Mouse (Mus musculus): ENCODE measurements around the gene Fam240a. TPM values are rescaled to one million over a fixed set of nuclear protein-coding genes. Genes with fewer than 3 reads are reported as not detected.

Fam240a gene
- polyA plus RNA-seq, 1 experiment from 2014 or later = not detected

GRCm38 (mm10) chr9:110933850-110934437 is 17.3 kb upstream of the Fam240a start:
- WGBS = 85% methylated on average over 12 of the region's 12 CpGs
- no peak overlapping the region for H3K27ac ChIP-seq
- no peaks in the 10 kb centered on the region for H3K4me1 ChIP-seq
- no peaks in the 10 kb centered on the region for H3K27me3 ChIP-seq (ENCODE audit: low read depth, poor library complexity, severe bottlenecking)
- H3K36me3 ChIP-seq = no peaks in the 10 kb centered on the region
- no peak for DNase-seq (ENCODE audit: low spot score)
- no peak overlapping the region for H3K4me3 ChIP-seq
- H3K9me3 ChIP-seq (replicated peaks) = no peaks in the 10 kb centered on the region

GRCm38 (mm10) chr9:110931573-110931972 is 14.9 kb upstream of the Fam240a start:
- DNase-seq (ENCODE audit: low spot score) = no peak
- no peak overlapping the region for H3K27ac ChIP-seq
- H3K36me3 ChIP-seq = no peaks in the 10 kb centered on the region
- no peaks in the 10 kb centered on the region for H3K9me3 ChIP-seq (replicated peaks)
- no peaks in the 10 kb centered on the region for H3K27me3 ChIP-seq (ENCODE audit: low read depth, poor library complexity, severe bottlenecking)
- whole genome bisulfite sequencing = 76% methylated on average over 6 of the region's 6 CpGs
- H3K4me1 ChIP-seq = no peaks in the 10 kb centered on the region
- no peak overlapping the region for H3K4me3 ChIP-seq

GRCm38 (mm10) chr9:110922759-110923158 is 6.1 kb upstream of the Fam240a start:
- 18% methylated on average over 7 of the region's 7 CpGs for WGBS
- DNase-seq (ENCODE audit: low spot score) = peak; percentile 86
- H3K27me3 ChIP-seq (ENCODE audit: low read depth, poor library complexity, severe bottlenecking) = no peaks in the 10 kb centered on the region

GRCm38 (mm10) chr9:110920665-110921419 is 4.2 kb upstream of the Fam240a start:
- Histone ChIP-seq H3K27ac (no peak overlapping the region), H3K36me3 (no peaks in the 10 kb centered on the region)

More at GRCm38 (mm10) chr9:110922759-110923158, 6.1 kb upstream of the Fam240a start:
- Histone ChIP-seq H3K36me3 (no peaks in the 10 kb centered on the region), H3K9me3 (replicated peaks) (no peaks in the 10 kb centered on the region), H3K27ac (no peak overlapping the region), H3K4me1 (no peaks in the 10 kb centered on the region), H3K4me3 (no peak overlapping the region)

GRCm38 (mm10) chr9:110915466-110915865 is 1.2 kb downstream of the Fam240a start:
- DNase-seq (ENCODE audit: low spot score) = no peak
- Histone ChIP-seq H3K4me1 (peaks cover 5% of the 10 kb centered on the region; the same call in 1 of the 2 replicates), H3K27me3 (ENCODE audit: low read depth, poor library complexity, severe bottlenecking) (no peaks in the 10 kb centered on the region), H3K27ac (no peak overlapping the region), H3K4me3 (no peak overlapping the region), H3K9me3 (replicated peaks) (no peaks in the 10 kb centered on the region), H3K36me3 (no peaks in the 10 kb centered on the region)
- WGBS = 65% methylated on average over 8 of the region's 8 CpGs

More at GRCm38 (mm10) chr9:110920665-110921419, 4.2 kb upstream of the Fam240a start:
- Histone ChIP-seq H3K4me3 (no peak overlapping the region), H3K27me3 (ENCODE audit: low read depth, poor library complexity, severe bottlenecking) (no peaks in the 10 kb centered on the region), H3K9me3 (replicated peaks) (no peaks in the 10 kb centered on the region), H3K4me1 (no peaks in the 10 kb centered on the region)
- WGBS = 79% methylated on average over 15 of the region's 15 CpGs
- DNase-seq (ENCODE audit: low spot score) = no peak

- H3K9me3 ChIP-seq (replicated peaks) = no peaks in the 10 kb centered on the region
- no peak for DNase-seq (ENCODE audit: low spot score)
Measured at GRCm38 (mm10) chr9:110914631-110915236, 1.9 kb downstream of the Fam240a start.

GRCm38 (mm10) chr9:110909371-110909967 is 7.2 kb downstream of the Fam240a start:
- Histone ChIP-seq H3K4me1 (peaks cover 5% of the 10 kb centered on the region; the same call in 1 of the 2 replicates), H3K36me3 (no peaks in the 10 kb centered on the region), H3K4me3 (no peak overlapping the region), H3K9me3 (replicated peaks) (0 out of 2 replicates have a peak, but pooled peaks cover 2% of the 10 kb centered on the region), H3K27ac (no peak overlapping the region), H3K27me3 (ENCODE audit: low read depth, poor library complexity, severe bottlenecking) (no peaks in the 10 kb centered on the region)
- 81% methylated on average over 6 of the region's 6 CpGs for WGBS
- no peak for DNase-seq (ENCODE audit: low spot score)

More at GRCm38 (mm10) chr9:110914631-110915236, 1.9 kb downstream of the Fam240a start:
- Histone ChIP-seq H3K36me3 (no peaks in the 10 kb centered on the region), H3K27ac (no peak overlapping the region), H3K4me1 (peaks cover 5% of the 10 kb centered on the region; the same call in 1 of the 2 replicates), H3K27me3 (ENCODE audit: low read depth, poor library complexity, severe bottlenecking) (no peaks in the 10 kb centered on the region), H3K4me3 (no peak overlapping the region)
- WGBS = 63% methylated on average over 21 of the region's 21 CpGs

GRCm38 (mm10) chr9:110908631-110909016 is 8.0 kb downstream of the Fam240a start:
- no peak overlapping the region for H3K27ac ChIP-seq
- 0 out of 2 replicates have a peak, but pooled peaks cover 2% of the 10 kb centered on the region for H3K9me3 ChIP-seq (replicated peaks)
- H3K4me3 ChIP-seq = no peak overlapping the region
- no peaks in the 10 kb centered on the region for H3K27me3 ChIP-seq (ENCODE audit: low read depth, poor library complexity, severe bottlenecking)
- DNase-seq (ENCODE audit: low spot score) = no peak
- WGBS = 97% methylated on average over 3 of the region's 3 CpGs
- peaks cover 5% of the 10 kb centered on the region; the same call in 1 of the 2 replicates for H3K4me1 ChIP-seq
- H3K36me3 ChIP-seq = no peaks in the 10 kb centered on the region

- 87% methylated on average over 4 of the region's 4 CpGs for WGBS
- DNase-seq (ENCODE audit: low spot score) = no peak
- Histone ChIP-seq H3K4me3 (no peak overlapping the region), H3K36me3 (no peaks in the 10 kb centered on the region), H3K27ac (no peak overlapping the region), H3K9me3 (replicated peaks) (0 out of 2 replicates have a peak, but pooled peaks cover 2% of the 10 kb centered on the region), H3K27me3 (ENCODE audit: low read depth, poor library complexity, severe bottlenecking) (no peaks in the 10 kb centered on the region), H3K4me1 (peaks cover 5% of the 10 kb centered on the region; the same call in 1 of the 2 replicates)
Measured at GRCm38 (mm10) chr9:110907838-110908630, 8.6 kb downstream of the Fam240a start.

- Histone ChIP-seq H3K27ac (no peak overlapping the region), H3K4me3 (no peak overlapping the region), H3K27me3 (ENCODE audit: low read depth, poor library complexity, severe bottlenecking) (no peaks in the 10 kb centered on the region), H3K4me1 (peaks cover 4% of the 10 kb centered on the region; the same call in 1 of the 2 replicates), H3K36me3 (no peaks in the 10 kb centered on the region), H3K9me3 (replicated peaks) (0 out of 2 replicates have a peak, but pooled peaks cover 2% of the 10 kb centered on the region)
- WGBS = 93% methylated on average over 11 of the region's 11 CpGs
- DNase-seq (ENCODE audit: low spot score) = no peak
Measured at GRCm38 (mm10) chr9:110907201-110907837, 9.3 kb downstream of the Fam240a start.

GRCm38 (mm10) chr9:110902271-110902670 is 14.4 kb downstream of the Fam240a start:
- WGBS = 90% methylated on average over 4 of the region's 4 CpGs
- H3K27me3 ChIP-seq (ENCODE audit: low read depth, poor library complexity, severe bottlenecking) = peaks cover 9% of the 10 kb centered on the region
- no peaks in the 10 kb centered on the region for H3K36me3 ChIP-seq
- H3K4me1 ChIP-seq = no peaks in the 10 kb centered on the region
- no peak overlapping the region for H3K4me3 ChIP-seq
- no peak overlapping the region for H3K27ac ChIP-seq
- 0 out of 2 replicates have a peak, but pooled peaks cover 2% of the 10 kb centered on the region for H3K9me3 ChIP-seq (replicated peaks)
- no peak for DNase-seq (ENCODE audit: low spot score)

All from limb, embryonic 10.5 days (tissue).